Mouse (Mus musculus): Measurements from ENCODE around the gene Cish. TPM values are rescaled to one million over a fixed set of nuclear protein-coding genes. Genes with fewer than 3 reads are reported as not detected.

The Cish gene
- polyA plus RNA-seq, 1 experiment from 2014 or later, result 4.2 TPM

Other genes starting within 250 kb of the Cish start
- gene Dock3, start 64.1 kb upstream of the Cish start, polyA plus RNA-seq (2014; fragmentation: Nextera tagmentation; extraction: Ambion mirVana), result 7.0 and 9.3 TPM in 2 replicates
- 2.5 and 2.7 TPM in 2 replicates for gene Mapkapk3, start 6.1 kb upstream of the Cish start, polyA plus RNA-seq (2014; fragmentation: Nextera tagmentation; extraction: Ambion mirVana)
- 9.9 and 10.7 TPM in 2 replicates for gene Hemk1, start 42.3 kb downstream of the Cish start, polyA plus RNA-seq (2014; fragmentation: Nextera tagmentation; extraction: Ambion mirVana)
- gene 6430571L13Rik, start 44.6 kb downstream of the Cish start, polyA plus RNA-seq (2014; fragmentation: Nextera tagmentation; extraction: Ambion mirVana), result 2.0 and 2.3 TPM in 2 replicates
- gene Cacna2d2, start 103.6 kb downstream of the Cish start, polyA plus RNA-seq (2014; fragmentation: Nextera tagmentation; extraction: Ambion mirVana), result 1.3 and 1.7 TPM in 2 replicates
- 40.9 and 44.6 TPM in 2 replicates for gene Tmem115, start 237.9 kb downstream of the Cish start, polyA plus RNA-seq (2014; fragmentation: Nextera tagmentation; extraction: Ambion mirVana)
- gene Cyb561d2, start 246.2 kb downstream of the Cish start, polyA plus RNA-seq (2014; fragmentation: Nextera tagmentation; extraction: Ambion mirVana), result 18.3 and 18.9 TPM in 2 replicates
- gene Nprl2, start 246.2 kb downstream of the Cish start, polyA plus RNA-seq (2014; fragmentation: Nextera tagmentation; extraction: Ambion mirVana), result 39.1 and 43.3 TPM in 2 replicates